Mouse (Mus musculus): ENCODE measurements around the gene Gm27021.

GRCm38 (mm10) chr8:120563851-120564837 is 103.7 kb downstream of the Gm27021 start:
- TF ChIP-seq CTCF (IDR thresholded peaks at IDR 0.05) (peak; percentile 51), EP300 (IDR thresholded peaks at IDR 0.05; ENCODE audit: insufficient read depth, low read depth, low read length) (peak; percentile 66; the same call in 1 of the 2 replicates)

Measured in heart, adult 2 months (tissue).